Mouse (Mus musculus) neural tube, embryonic 15.5 days (tissue): ENCODE measurements at regions not wholly inside any gene's neighbourhood (a gene's known extent, or its start where the extent isn't known, plus 50 kb on each side); places are given as distances from the start of the nearest gene placed in this dataset.

Experiments
- ATAC-seq: fragments of 200-750 bp; cut with Nextera tagmentation; 2 replicates; pipeline ENCODE4 v1.8.0; 2017; ENCODE audit warnings: mild to moderate bottlenecking, moderate TSS enrichment, moderate library complexity; ENCODE audit not compliant: low FRiP score
- H3K27ac ChIP-seq: fragments of 300-500 bp; sonication (generic); replicated peaks from 2 replicates; pipeline ENCODE4 v1.5.1; 2015; ENCODE audit warnings: mild to moderate bottlenecking, inconsistent platforms
- H3K27me3 ChIP-seq: fragments of 300-500 bp; sonication (generic); replicated peaks from 2 replicates; pipeline ENCODE4 v1.6.1; 2015; ENCODE audit warnings: inconsistent platforms
- H3K36me3 ChIP-seq: fragments of 300-500 bp; sonication (generic); 2 replicates; pipeline ENCODE4 v1.6.1; 2015; ENCODE audit warnings: inconsistent platforms
- H3K4me1 ChIP-seq: fragments of 300-500 bp; sonication (generic); 2 replicates; pipeline ENCODE4 v1.6.1; 2015; ENCODE audit warnings: inconsistent platforms
- H3K4me2 ChIP-seq: fragments of 300-500 bp; sonication (generic); 2 replicates; pipeline ENCODE4 v1.6.1; 2015; ENCODE audit warnings: inconsistent platforms, mild to moderate bottlenecking, moderate library complexity
- H3K4me3 ChIP-seq: fragments of 300-500 bp; sonication (generic); replicated peaks from 2 replicates; pipeline ENCODE4 v1.5.1; 2015; ENCODE audit warnings: mild to moderate bottlenecking, inconsistent platforms
- H3K9ac ChIP-seq: fragments of 300-500 bp; sonication (generic); replicated peaks from 2 replicates; pipeline ENCODE4 v1.6.1; 2015; ENCODE audit warnings: mild to moderate bottlenecking, inconsistent platforms
- H3K9me3 ChIP-seq: fragments of 300-500 bp; sonication (generic); replicated peaks from 2 replicates; pipeline ENCODE4 v1.6.1; 2016; ENCODE audit warnings: inconsistent platforms
- WGBS: fragments of 180-500 bp; shearing (Covaris S2); methylation state at CpG from one replicate; pipeline ENCODE4 v1.1.7; 2015; ENCODE audit warnings: mixed read lengths; 5-methylcytosine and 5-hydroxymethylcytosine counted together

- no peak overlapping the region for H3K27ac ChIP-seq
- H3K4me3 ChIP-seq: no peak overlapping the region
- WGBS: 57% methylated on average over 3 of the region's 3 CpGs
- no peak overlapping the region for H3K9ac ChIP-seq
- no peak overlapping the region for H3K4me2 ChIP-seq
- H3K4me1 ChIP-seq: no peaks in the 10 kb centered on the region
- no peaks in the 10 kb centered on the region for H3K36me3 ChIP-seq
- ATAC-seq: no peak
- no peaks in the 10 kb centered on the region for H3K9me3 ChIP-seq
- H3K27me3 ChIP-seq: no peaks in the 10 kb centered on the region
These were observed 304.7 kb downstream of the Tle4 start for GRCm38 (mm10) chr19:14293172-14293571.

- H3K27ac ChIP-seq: no peak overlapping the region
- 60% methylated on average over 6 of the region's 6 CpGs for WGBS
- no peaks in the 10 kb centered on the region for H3K27me3 ChIP-seq
- H3K9ac ChIP-seq: no peak overlapping the region
- no peak; the same call in 1 of the 2 replicates for ATAC-seq
- H3K4me2 ChIP-seq: no peak overlapping the region
- no peak overlapping the region for H3K4me3 ChIP-seq
- no peaks in the 10 kb centered on the region for H3K4me1 ChIP-seq
- no peaks in the 10 kb centered on the region for H3K9me3 ChIP-seq
- H3K36me3 ChIP-seq: no peaks in the 10 kb centered on the region
These were observed 296.5 kb downstream of the Tle4 start for GRCm38 (mm10) chr19:14301176-14301943.

DNA sequence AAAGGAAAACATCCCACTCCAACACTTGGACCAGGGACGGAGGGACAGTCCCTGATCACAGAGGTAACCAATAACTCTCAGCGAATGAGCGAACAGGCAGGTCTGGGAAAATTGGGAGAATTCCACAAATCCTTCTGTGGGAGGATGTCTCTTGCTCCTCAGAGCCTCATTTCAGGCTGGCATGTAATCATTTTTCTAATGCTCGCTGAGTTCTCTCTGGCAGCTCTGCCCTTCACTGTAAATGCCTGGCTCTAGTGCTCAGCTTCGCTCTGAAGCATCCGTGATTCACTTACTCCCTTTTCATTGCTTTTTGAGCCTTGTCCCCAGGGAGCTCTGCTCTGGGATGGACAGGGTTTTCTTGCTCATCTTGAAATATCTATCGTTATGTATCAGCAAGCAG lies 283.6 kb downstream of the Tle4 start:
- H3K27me3 ChIP-seq: no peaks in the 10 kb centered on the region
- H3K4me1 ChIP-seq: peaks cover 5% of the 10 kb centered on the region; the same call in 1 of the 2 replicates
- WGBS: 47% methylated on average over 7 of the region's 7 CpGs
- no peak overlapping the region for H3K9ac ChIP-seq
- H3K4me3 ChIP-seq: no peak overlapping the region
- no peak overlapping the region for H3K27ac ChIP-seq
- no peaks in the 10 kb centered on the region for H3K36me3 ChIP-seq
- H3K9me3 ChIP-seq: no peaks in the 10 kb centered on the region
- H3K4me2 ChIP-seq: peak overlapping the region; percentile 17
- ATAC-seq: no peak

- 49% methylated on average over 3 of the region's 3 CpGs for WGBS
- no peak overlapping the region for H3K9ac ChIP-seq
These were observed 278.1 kb downstream of the Tle4 start for GRCm38 (mm10) chr19:14319677-14320191.

DNA sequence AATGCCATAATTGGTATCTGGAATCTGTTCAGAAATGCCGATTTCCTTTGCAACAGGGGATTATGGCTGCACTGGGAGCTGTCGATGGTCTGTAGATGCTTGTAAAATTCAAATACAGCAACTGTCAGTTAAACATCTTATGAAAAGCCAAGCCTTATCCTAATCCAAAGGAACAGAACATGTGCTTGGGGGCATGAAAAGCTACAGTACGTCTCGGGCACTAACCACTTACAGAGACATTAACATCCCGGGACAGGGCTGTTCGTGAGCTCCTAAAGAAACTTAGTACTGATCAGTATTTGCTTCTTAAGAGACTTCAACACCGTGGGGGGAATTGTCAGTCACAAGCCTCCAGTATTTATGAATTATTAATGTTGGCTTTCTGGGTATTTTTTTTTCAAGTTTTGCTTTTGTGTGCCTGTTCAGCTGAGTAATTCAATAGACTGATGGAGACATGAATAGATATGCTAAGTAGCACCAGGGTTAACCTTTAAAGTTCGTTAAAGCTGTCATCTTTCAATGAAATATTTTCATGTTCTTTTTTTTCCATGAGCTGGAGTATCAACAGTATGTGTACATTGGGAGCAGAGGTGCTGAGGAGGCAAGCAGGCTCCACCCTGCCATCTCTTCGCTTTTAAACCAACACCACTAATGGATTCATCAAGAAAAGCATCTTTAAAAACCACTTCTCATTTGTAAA lies 272.3 kb downstream of the Tle4 start:
- WGBS: 52% methylated on average over 9 of the region's 9 CpGs
- 0 out of 2 replicates have a peak, but pooled peaks cover 3% of the 10 kb centered on the region for H3K4me1 ChIP-seq
- H3K4me2 ChIP-seq: no peak overlapping the region
- no peak overlapping the region for H3K27ac ChIP-seq
- H3K27me3 ChIP-seq: no peaks in the 10 kb centered on the region
- no peak for ATAC-seq
- no peak overlapping the region for H3K9ac ChIP-seq
- H3K4me3 ChIP-seq: no peak overlapping the region
- no peaks in the 10 kb centered on the region for H3K36me3 ChIP-seq
- H3K9me3 ChIP-seq: no peaks in the 10 kb centered on the region

More at GRCm38 (mm10) chr19:14319677-14320191, 278.1 kb downstream of the Tle4 start:
- no peaks in the 10 kb centered on the region for H3K4me1 ChIP-seq
- no peak for ATAC-seq
- H3K27ac ChIP-seq: no peak overlapping the region
- no peak overlapping the region for H3K4me3 ChIP-seq
- no peaks in the 10 kb centered on the region for H3K9me3 ChIP-seq
- no peaks in the 10 kb centered on the region for H3K27me3 ChIP-seq
- no peaks in the 10 kb centered on the region for H3K36me3 ChIP-seq
- H3K4me2 ChIP-seq: no peak overlapping the region

- ATAC-seq: no peak
- H3K9me3 ChIP-seq: no peaks in the 10 kb centered on the region
- H3K4me1 ChIP-seq: no peaks in the 10 kb centered on the region
- H3K36me3 ChIP-seq: no peaks in the 10 kb centered on the region
- no peaks in the 10 kb centered on the region for H3K27me3 ChIP-seq
- WGBS: 66% methylated on average over 6 of the region's 6 CpGs
- H3K4me3 ChIP-seq: no peak overlapping the region
- no peak overlapping the region for H3K4me2 ChIP-seq
- H3K27ac ChIP-seq: no peak overlapping the region
- no peak overlapping the region for H3K9ac ChIP-seq
These were observed 264.5 kb downstream of the Tle4 start for GRCm38 (mm10) chr19:14333041-14334012.

DNA sequence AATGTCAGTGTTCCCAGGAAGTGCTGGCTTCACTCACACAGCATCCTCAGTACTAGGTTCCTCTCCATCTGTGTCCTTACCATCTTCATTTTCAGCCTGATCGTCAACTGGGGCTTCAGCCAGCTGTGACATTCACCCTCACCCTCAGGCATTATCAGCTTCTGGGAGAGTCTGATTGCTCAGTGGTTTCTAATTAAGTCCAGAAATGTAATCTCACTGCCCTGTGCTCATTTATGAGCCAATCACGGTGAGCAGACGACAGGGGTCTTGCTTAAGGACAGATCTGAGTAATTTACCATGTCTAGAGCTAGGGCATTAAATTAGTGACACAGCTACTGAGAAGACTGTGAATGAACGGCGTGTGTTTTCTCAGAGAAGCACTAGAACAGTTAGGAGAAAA lies 260.8 kb downstream of the Tle4 start:
- H3K36me3 ChIP-seq: no peaks in the 10 kb centered on the region
- ATAC-seq: no peak
- no peaks in the 10 kb centered on the region for H3K4me1 ChIP-seq
- no peak overlapping the region for H3K9ac ChIP-seq
- H3K27me3 ChIP-seq: no peaks in the 10 kb centered on the region
- H3K4me3 ChIP-seq: no peak overlapping the region
- H3K9me3 ChIP-seq: no peaks in the 10 kb centered on the region
- H3K4me2 ChIP-seq: no peak overlapping the region
- no peak overlapping the region for H3K27ac ChIP-seq
- WGBS: 17% methylated on average over 5 of the region's 5 CpGs

DNA sequence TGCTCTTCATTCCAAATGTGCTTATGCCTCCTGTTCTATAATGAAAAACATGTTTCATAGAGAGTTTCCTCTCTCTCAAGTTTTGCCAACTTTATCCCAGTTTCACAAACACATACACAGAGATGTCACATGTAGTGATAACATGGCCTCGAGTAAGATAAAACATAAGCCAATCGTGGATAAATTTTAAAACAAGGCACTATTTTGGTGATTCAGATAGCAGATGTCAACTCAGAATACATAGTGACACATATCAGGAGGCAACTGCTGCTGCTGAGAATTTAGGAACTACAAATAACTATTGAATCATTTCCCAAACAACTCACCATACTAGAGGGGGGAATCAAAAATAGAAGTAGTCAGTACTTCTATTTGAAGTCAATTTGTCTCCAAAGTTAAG lies 257.1 kb downstream of the Tle4 start:
- Histone ChIP-seq H3K4me1 (no peaks in the 10 kb centered on the region), H3K27me3 (no peaks in the 10 kb centered on the region), H3K9me3 (no peaks in the 10 kb centered on the region), H3K4me3 (no peak overlapping the region), H3K9ac (no peak overlapping the region), H3K36me3 (no peaks in the 10 kb centered on the region), H3K4me2 (no peak overlapping the region), H3K27ac (no peak overlapping the region)
- WGBS: 79% methylated on average over 2 of the region's 2 CpGs
- ATAC-seq: no peak

- no peaks in the 10 kb centered on the region for H3K4me1 ChIP-seq
- H3K9ac ChIP-seq: no peak overlapping the region
- no peaks in the 10 kb centered on the region for H3K36me3 ChIP-seq
- H3K4me2 ChIP-seq: no peak overlapping the region
- no peak for ATAC-seq
- WGBS: 83% methylated on average over 5 of the region's 5 CpGs
- H3K27ac ChIP-seq: no peak overlapping the region
- H3K9me3 ChIP-seq: no peaks in the 10 kb centered on the region
- H3K27me3 ChIP-seq: no peaks in the 10 kb centered on the region
- no peak overlapping the region for H3K4me3 ChIP-seq
These were observed 254.0 kb downstream of the Tle4 start for GRCm38 (mm10) chr19:14343890-14344289.

DNA sequence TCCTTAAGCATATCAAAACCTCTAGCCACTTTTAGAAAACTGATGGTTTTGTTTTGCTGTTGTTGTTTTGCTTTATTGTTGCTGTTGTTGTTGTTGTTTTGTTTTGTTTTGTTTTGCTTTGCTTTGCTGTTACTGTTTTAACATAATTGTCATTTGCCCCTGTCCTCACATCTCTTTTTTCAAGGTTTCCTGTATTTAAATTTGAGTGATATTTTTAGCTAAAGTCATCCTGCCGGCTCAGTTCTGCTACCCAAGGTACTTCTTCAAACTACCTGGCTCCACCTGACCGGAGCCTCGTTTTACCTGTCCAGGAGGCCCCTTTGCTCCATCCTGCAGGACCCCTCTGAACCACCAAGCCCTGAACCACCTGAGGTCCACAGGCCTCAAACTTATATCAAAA lies 253.4 kb downstream of the Tle4 start:
- WGBS: 95% methylated on average over 3 of the region's 3 CpGs
- no peak for ATAC-seq
- no peak overlapping the region for H3K4me2 ChIP-seq
- no peak overlapping the region for H3K9ac ChIP-seq
- H3K27ac ChIP-seq: no peak overlapping the region
- no peaks in the 10 kb centered on the region for H3K9me3 ChIP-seq
- no peaks in the 10 kb centered on the region for H3K36me3 ChIP-seq
- H3K4me1 ChIP-seq: no peaks in the 10 kb centered on the region
- no peak overlapping the region for H3K4me3 ChIP-seq
- no peaks in the 10 kb centered on the region for H3K27me3 ChIP-seq

DNA sequence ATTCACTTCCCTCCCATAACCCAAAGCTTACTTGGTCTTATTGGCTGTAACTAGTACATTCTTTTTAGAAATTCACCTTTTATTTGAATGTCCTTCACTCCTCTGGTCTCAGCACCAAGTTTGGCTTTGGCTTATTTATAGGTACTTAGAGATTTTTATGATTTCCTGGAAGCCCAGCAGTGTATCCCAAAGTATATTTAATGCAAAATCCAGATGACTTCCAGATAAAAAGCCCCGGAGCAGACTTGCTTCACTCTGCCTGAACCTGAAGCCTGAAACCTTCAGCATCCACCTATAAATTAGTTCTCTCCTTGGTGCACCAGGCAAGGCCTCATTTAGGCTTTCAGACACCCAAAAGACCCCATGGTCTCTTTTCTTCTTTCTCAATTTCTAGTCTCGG lies 250.8 kb downstream of the Tle4 start:
- no peaks in the 10 kb centered on the region for H3K36me3 ChIP-seq
- no peaks in the 10 kb centered on the region for H3K27me3 ChIP-seq
- H3K4me1 ChIP-seq: no peaks in the 10 kb centered on the region
- H3K4me2 ChIP-seq: no peak overlapping the region
- no peak for ATAC-seq
- H3K9me3 ChIP-seq: no peaks in the 10 kb centered on the region
- no peak overlapping the region for H3K4me3 ChIP-seq
- no peak overlapping the region for H3K9ac ChIP-seq
- no peak overlapping the region for H3K27ac ChIP-seq
- WGBS: 54% methylated on average over 2 of the region's 2 CpGs
